Mouse (Mus musculus): Measurements from ENCODE around the gene Ovol1. TPM values are rescaled to one million over a fixed set of nuclear protein-coding genes. Genes with fewer than 3 reads are reported as not detected.

Ovol1 gene
- polyA plus RNA-seq, 1 experiment from 2014 or later = not detected

- ATAC-seq = no peak
- Histone ChIP-seq H3K27me3 (replicated peaks) (peaks cover 22% of the 10 kb centered on the region), H3K36me3 (no peaks in the 10 kb centered on the region), H3K4me3 (no peak overlapping the region), H3K9ac (no peak overlapping the region), H3K4me2 (no peak overlapping the region), H3K9me3 (replicated peaks) (no peaks in the 10 kb centered on the region), H3K4me1 (peaks cover 3% of the 10 kb centered on the region; the same call in 1 of the 2 replicates), H3K27ac (no peak overlapping the region)
- WGBS (ENCODE audit: insufficient replicate concordance) = 60% methylated on average over 9 of the region's 9 CpGs
Measured at GRCm38 (mm10) chr19:5589159-5589558, 28.7 kb upstream of the Ovol1 start.

DNA sequence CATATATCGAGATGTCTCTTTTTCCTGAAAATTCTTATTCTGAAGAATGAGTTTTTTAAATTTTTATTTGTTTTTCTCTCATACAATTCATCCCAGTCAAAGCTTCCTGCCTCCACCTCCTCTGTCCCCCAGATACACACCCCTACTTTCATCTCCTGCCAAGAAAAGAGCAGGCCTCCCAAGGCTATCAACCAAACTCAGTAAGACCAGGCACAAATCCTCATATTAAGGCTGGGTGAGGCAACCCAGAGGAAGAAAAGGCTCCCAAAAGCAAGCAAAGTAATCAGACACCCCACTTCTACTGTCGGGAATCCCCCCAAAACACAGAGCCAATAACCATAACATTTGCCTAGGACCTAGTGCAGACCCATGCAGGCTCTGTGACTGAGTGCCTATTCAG is 21.5 kb upstream of the Ovol1 start:
- H3K9ac ChIP-seq = no peak overlapping the region
- 62% methylated on average over 2 of the region's 2 CpGs for WGBS (ENCODE audit: insufficient replicate concordance)
- H3K27me3 ChIP-seq (replicated peaks) = peaks cover 25% of the 10 kb centered on the region; the same call in 1 of the 2 replicates
- H3K4me2 ChIP-seq = no peak overlapping the region
- no peak for ATAC-seq
- H3K9me3 ChIP-seq (replicated peaks) = no peaks in the 10 kb centered on the region
- H3K27ac ChIP-seq = no peak overlapping the region
- no peaks in the 10 kb centered on the region for H3K36me3 ChIP-seq
- H3K4me1 ChIP-seq = peaks cover 3% of the 10 kb centered on the region; the same call in 1 of the 2 replicates
- no peak overlapping the region for H3K4me3 ChIP-seq

GRCm38 (mm10) chr19:5580776-5581175 is 20.3 kb upstream of the Ovol1 start:
- no peak overlapping the region for H3K9ac ChIP-seq
- H3K4me3 ChIP-seq = no peak overlapping the region
- H3K27ac ChIP-seq = no peak overlapping the region
- H3K27me3 ChIP-seq (replicated peaks) = peaks cover 23% of the 10 kb centered on the region; the same call in 1 of the 2 replicates
- H3K36me3 ChIP-seq = no peaks in the 10 kb centered on the region
- no peak overlapping the region for H3K4me2 ChIP-seq
- 58% methylated on average over 6 of the region's 6 CpGs for WGBS (ENCODE audit: insufficient replicate concordance)
- H3K9me3 ChIP-seq (replicated peaks) = no peaks in the 10 kb centered on the region
- no peak for ATAC-seq
- peaks cover 1% of the 10 kb centered on the region; the same call in 1 of the 2 replicates for H3K4me1 ChIP-seq

DNA sequence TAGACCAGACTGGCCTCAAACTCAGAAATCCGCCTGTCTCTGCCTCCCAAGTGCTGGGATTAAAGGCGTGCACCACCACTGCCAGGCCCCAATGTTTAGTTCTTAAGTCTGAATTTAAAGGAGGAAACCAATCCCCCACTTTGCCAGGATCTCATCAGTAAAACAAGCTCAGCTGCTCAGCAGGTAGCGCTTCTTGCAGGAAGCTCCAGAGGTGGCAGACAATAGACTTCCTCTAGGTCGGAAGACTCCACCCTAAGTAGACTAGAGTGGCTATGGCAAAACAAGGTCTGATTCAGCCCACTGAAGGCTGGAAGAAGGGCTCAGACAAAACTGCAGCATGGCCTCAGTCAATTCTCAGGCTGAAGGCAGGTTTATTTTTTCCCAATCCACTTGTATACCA is 19.5 kb upstream of the Ovol1 start:
- Histone ChIP-seq H3K9me3 (replicated peaks) (no peaks in the 10 kb centered on the region), H3K4me3 (no peak overlapping the region), H3K27me3 (replicated peaks) (peaks cover 17% of the 10 kb centered on the region; the same call in 1 of the 2 replicates), H3K27ac (no peak overlapping the region), H3K4me1 (no peaks in the 10 kb centered on the region), H3K4me2 (no peak overlapping the region), H3K36me3 (no peaks in the 10 kb centered on the region), H3K9ac (no peak overlapping the region)
- WGBS (ENCODE audit: insufficient replicate concordance) = 67% methylated on average over 4 of the region's 4 CpGs
- ATAC-seq = no peak

- Histone ChIP-seq H3K4me1 (peaks cover 9% of the 10 kb centered on the region), H3K4me3 (no peak overlapping the region), H3K36me3 (peaks cover 10% of the 10 kb centered on the region), H3K9ac (no peak overlapping the region), H3K4me2 (no peak overlapping the region), H3K9me3 (replicated peaks) (no peaks in the 10 kb centered on the region), H3K27me3 (replicated peaks) (peaks cover 9% of the 10 kb centered on the region; the same call in 1 of the 2 replicates), H3K27ac (no peak overlapping the region)
- ATAC-seq = no peak
- 78% methylated on average over 1 of the region's 1 CpGs for WGBS (ENCODE audit: insufficient replicate concordance)
Measured at GRCm38 (mm10) chr19:5575336-5575735, 14.9 kb upstream of the Ovol1 start.

GRCm38 (mm10) chr19:5572331-5573125 is 12.1 kb upstream of the Ovol1 start:
- ATAC-seq = no peak
- Histone ChIP-seq H3K9ac (no peak overlapping the region; the same call in 1 of the 2 replicates), H3K4me3 (no peak overlapping the region), H3K4me1 (peaks cover 28% of the 10 kb centered on the region), H3K4me2 (no peak overlapping the region), H3K36me3 (peaks cover 24% of the 10 kb centered on the region), H3K9me3 (replicated peaks) (no peaks in the 10 kb centered on the region), H3K27ac (peak overlapping the region; percentile 66), H3K27me3 (replicated peaks) (0 out of 2 replicates have a peak, but pooled peaks cover 6% of the 10 kb centered on the region)
- 69% methylated on average over 19 of the region's 19 CpGs for WGBS (ENCODE audit: insufficient replicate concordance)

- peaks cover 9% of the 10 kb centered on the region for H3K27me3 ChIP-seq (replicated peaks)
- H3K4me1 ChIP-seq = peaks cover 34% of the 10 kb centered on the region
- H3K9ac ChIP-seq = no peak overlapping the region
- no peak overlapping the region for H3K4me2 ChIP-seq
- ATAC-seq = no peak
- peak overlapping the region; percentile 66 for H3K27ac ChIP-seq
- WGBS (ENCODE audit: insufficient replicate concordance) = 47% methylated on average over 5 of the region's 5 CpGs
- no peaks in the 10 kb centered on the region for H3K9me3 ChIP-seq (replicated peaks)
- peaks cover 24% of the 10 kb centered on the region for H3K36me3 ChIP-seq
- H3K4me3 ChIP-seq = no peak overlapping the region
Measured at GRCm38 (mm10) chr19:5571831-5572230, 11.4 kb upstream of the Ovol1 start.

DNA sequence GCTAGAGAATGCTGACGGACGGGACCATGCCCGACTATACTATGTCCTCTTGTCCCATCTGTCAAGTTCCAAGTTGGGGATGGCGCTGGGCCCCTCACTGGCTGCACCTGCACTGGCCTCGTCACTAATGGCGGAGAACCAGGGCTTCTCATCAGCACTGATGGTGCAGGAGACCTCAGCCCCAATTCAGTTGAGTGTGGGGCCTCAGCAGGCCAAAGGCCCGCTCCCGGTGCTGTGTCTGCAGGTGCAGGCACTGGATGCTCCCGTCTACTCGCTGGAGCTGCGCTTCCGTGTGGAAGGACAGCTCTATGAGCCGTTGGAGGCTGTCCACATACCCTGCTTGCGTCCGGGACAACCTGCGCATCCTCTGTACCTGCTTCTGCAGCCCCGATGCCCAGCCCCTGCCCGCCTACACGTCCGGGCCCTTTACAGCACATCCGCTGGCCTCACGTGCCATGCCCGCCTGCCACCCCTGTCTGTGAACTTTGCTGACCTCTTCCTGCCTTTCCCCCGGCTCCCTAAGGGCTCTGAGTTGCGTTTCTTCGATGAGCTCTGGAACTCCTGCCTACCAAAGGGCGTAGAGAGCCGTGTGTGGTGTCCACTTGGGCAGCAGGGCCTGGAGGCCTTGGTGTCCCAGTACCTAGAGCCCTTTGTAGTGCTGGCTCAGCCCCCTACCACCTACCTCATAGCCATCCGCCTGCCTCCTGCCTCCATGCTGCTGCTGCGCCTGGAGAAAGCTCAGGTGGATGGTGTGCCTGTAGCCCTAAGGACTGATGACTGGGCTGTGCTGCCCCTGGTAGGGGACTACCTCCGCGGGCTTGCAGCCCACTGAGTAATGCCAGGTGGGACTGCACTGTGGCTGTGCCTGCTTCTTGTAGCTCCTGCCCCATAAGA is 10.2 kb upstream of the Ovol1 start:
- Histone ChIP-seq H3K36me3 (peaks cover 24% of the 10 kb centered on the region), H3K27me3 (replicated peaks) (peaks cover 21% of the 10 kb centered on the region), H3K4me3 (no peak overlapping the region), H3K4me2 (peak overlapping the region; percentile 98), H3K27ac (no peak overlapping the region), H3K4me1 (peaks cover 41% of the 10 kb centered on the region), H3K9me3 (replicated peaks) (no peaks in the 10 kb centered on the region), H3K9ac (no peak overlapping the region)
- no peak for ATAC-seq
- WGBS (ENCODE audit: insufficient replicate concordance) = 86% methylated on average over 32 of the region's 32 CpGs

- no peaks in the 10 kb centered on the region for H3K9me3 ChIP-seq (replicated peaks)
- H3K36me3 ChIP-seq = peaks cover 24% of the 10 kb centered on the region
- H3K4me1 ChIP-seq = peaks cover 41% of the 10 kb centered on the region
- 79% methylated on average over 10 of the region's 10 CpGs for WGBS (ENCODE audit: insufficient replicate concordance)
- H3K9ac ChIP-seq = peak overlapping the region; percentile 83; the same call in 1 of the 2 replicates
- no peak overlapping the region for H3K27ac ChIP-seq
- no peak for ATAC-seq
- H3K4me3 ChIP-seq = no peak overlapping the region
- peak overlapping the region; percentile 98 for H3K4me2 ChIP-seq
- peaks cover 32% of the 10 kb centered on the region for H3K27me3 ChIP-seq (replicated peaks)
Measured at GRCm38 (mm10) chr19:5569521-5569920, 9.1 kb upstream of the Ovol1 start.

DNA sequence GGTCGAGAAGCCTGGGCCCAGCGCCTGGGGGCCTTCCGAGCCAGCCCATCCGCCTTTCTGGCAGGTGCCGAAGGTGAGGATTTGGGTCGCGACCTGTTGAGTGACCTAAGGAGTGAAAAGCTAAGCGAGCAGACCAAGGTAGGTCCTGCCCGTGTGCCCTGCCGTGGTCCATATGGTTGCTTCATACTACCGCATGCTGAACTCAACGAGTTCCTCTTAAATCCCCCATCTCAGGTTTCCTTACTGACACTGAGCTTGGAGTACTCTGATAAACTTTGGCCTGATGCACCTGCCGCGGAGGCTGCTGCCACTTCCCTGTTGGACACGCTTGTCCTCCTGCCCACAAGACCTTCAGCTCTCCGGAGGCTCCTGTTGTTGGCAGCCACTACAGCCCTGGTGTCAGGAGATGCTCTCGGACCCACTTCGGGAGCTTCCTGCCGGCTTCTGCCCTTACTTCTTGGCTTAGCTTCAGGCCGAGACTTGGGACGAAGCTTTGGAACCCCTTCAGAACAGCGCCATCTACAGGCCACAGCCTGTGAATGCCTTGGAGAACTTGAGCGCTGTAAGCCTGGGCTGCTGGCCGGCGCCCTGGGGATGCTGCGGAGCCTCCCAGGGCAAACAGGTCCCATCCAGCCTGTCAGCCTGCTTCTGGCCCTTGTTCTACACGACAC is 8.2 kb upstream of the Ovol1 start:
- peak overlapping the region; percentile 81 for H3K4me3 ChIP-seq
- H3K27me3 ChIP-seq (replicated peaks) = peaks cover 41% of the 10 kb centered on the region
- peaks cover 24% of the 10 kb centered on the region for H3K36me3 ChIP-seq
- peak overlapping the region; percentile 83 for H3K9ac ChIP-seq
- peaks cover 41% of the 10 kb centered on the region for H3K4me1 ChIP-seq
- peak overlapping the region; percentile 98 for H3K4me2 ChIP-seq
- H3K27ac ChIP-seq = peak overlapping the region; percentile 93
- H3K9me3 ChIP-seq (replicated peaks) = no peaks in the 10 kb centered on the region
- ATAC-seq = peak; percentile 14
- 6% methylated on average over 27 of the region's 27 CpGs for WGBS (ENCODE audit: insufficient replicate concordance)

DNA sequence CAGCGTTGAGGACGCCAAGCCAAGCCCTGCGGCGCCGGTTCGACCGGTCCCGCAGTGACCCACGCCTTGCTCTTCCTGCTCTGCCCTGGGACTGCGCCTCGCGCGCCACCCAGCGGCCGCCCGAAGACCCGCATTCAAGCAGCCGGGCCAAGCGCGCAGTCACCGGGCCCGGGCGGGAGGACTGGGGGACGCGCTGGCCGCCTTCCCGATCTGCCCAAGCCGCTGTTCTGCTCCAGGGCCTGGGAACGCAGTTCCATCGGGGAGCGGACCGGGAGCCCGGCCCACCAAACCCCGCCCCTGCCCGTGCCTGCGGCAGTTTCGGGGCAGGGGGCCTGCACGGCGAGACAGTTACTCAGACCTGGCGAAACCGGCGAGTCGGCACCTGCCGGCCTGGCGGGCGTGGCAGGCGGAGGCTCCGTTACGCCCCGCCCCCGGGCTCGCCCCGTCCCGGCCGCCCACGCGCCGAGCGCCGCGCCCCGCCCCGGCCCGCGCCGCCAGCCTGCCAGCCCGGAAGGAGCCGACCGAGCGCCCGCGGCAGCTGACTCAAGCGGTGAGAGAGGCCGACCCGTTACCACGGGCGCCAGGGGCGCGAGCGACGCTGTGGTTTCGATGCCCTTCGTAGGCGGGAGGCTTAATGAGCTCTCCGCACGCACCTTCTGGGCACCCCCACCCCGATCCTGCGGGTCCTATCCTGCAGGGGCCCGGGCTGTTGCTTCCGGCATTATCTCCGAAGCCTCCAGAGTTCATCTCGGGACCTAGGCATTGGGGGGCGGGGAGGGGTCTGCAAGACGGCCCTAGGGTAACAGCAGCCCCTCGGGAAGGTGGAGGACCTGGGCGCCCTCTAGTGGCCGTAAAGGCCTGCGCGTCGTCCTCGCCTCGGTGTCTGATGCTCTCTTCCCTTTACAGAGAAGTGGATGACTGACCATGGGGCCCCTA is 7.4 kb upstream of the Ovol1 start, which contains the start of gene Ap5b1:
Ap5b1 (plus strand) TSS at position 492 of the 936 bp plus-strand sequence.
- peaks cover 49% of the 10 kb centered on the region for H3K27me3 ChIP-seq (replicated peaks)
- H3K4me1 ChIP-seq = peaks cover 41% of the 10 kb centered on the region
- WGBS (ENCODE audit: insufficient replicate concordance) = under 1% methylated on average over 95 of the region's 102 CpGs
- peak; percentile 87 for ATAC-seq
- peak within 1 kb of the TSS; percentile 93 for H3K27ac ChIP-seq
- H3K9ac ChIP-seq = peak within 1 kb of the TSS; percentile 83
- H3K4me3 ChIP-seq = peak within 1 kb of the TSS; percentile 81
- peak within 1 kb of the TSS; percentile 98 for H3K4me2 ChIP-seq
- peaks cover 24% of the 10 kb centered on the region for H3K36me3 ChIP-seq
- H3K9me3 ChIP-seq (replicated peaks) = no peaks in the 10 kb centered on the region
